Mouse (Mus musculus) C2C12 (cell line): ENCODE data around the gene Grin2a.

ENCODE experiments used
- CEBPB ChIP-seq: IDR thresholded peaks from one replicate; pipeline ENCODE4 v1.6.1; 2011; ENCODE audit warnings: low read depth, mild to moderate bottlenecking, control low read depth, moderate library complexity
- CTCF ChIP-seq: IDR thresholded peaks from one replicate; pipeline ENCODE4 v1.5.1; 2011; ENCODE audit not compliant: control insufficient read depth, insufficient read depth, insufficient read length
- MAX ChIP-seq: IDR thresholded peaks from one replicate; pipeline ENCODE4 v1.6.1; 2011; ENCODE audit warnings: mild to moderate bottlenecking, control low read depth
- MYOD1 ChIP-seq: IDR thresholded peaks from one replicate; pipeline ENCODE4 v1.6.1; 2011; ENCODE audit warnings: low read depth; ENCODE audit not compliant: control insufficient read depth, insufficient read length
- MYOG ChIP-seq: IDR thresholded peaks from one replicate; pipeline ENCODE4 v1.6.1; 2011; ENCODE audit not compliant: control insufficient read depth, insufficient read length; ENCODE audit errors: extremely low read depth
- USF1 ChIP-seq: IDR thresholded peaks from one replicate; pipeline ENCODE4 v1.6.1; 2011; ENCODE audit warnings: low read depth, mild to moderate bottlenecking, control low read depth, moderate library complexity

DNA sequence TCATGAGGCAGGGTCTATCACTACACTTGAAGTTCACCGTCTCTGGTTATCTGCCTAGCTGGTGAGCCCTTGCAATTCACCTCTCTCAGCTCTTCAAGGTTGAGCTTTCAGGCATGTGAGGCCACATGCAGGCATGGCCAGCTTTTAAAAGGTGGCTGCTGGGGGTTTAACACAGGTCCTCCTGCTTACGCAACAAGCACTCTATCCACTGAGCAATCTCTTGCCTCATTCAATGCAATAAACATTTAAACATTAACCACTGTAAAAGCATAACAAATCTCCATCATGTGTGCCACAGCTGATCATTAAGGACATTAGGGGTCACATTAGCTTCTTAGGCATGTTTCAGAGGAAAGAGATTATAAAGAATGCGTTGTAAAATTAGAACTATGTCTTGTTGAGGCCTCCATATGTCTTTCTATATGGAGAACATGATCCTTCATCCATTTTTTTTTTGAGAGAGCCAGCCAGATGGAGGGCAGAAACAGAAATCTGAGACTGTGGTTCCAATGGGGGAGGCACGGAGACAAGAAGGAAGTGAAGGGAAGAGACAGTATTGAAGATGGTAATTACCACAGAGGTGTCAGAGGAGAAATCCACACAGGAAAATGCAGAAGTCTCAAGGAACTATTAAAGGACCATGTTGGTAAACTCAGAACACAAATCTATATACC is 170.8 kb downstream of the Grin2a start:
- no peak for TF ChIP-seq CTCF
- TF ChIP-seq MAX: no peak
- no peak for TF ChIP-seq USF1
- TF ChIP-seq MYOD1: no peak
- TF ChIP-seq CEBPB: no peak
- no peak for TF ChIP-seq MYOG
